Mouse (Mus musculus) E14TG2a.4 (cell line): Measurements from ENCODE around the gene Pef1.

ENCODE experiments used
- CTCF ChIP-seq: conservative IDR thresholded peaks from 2 replicates; pipeline ENCODE4 v1.5.1; 2014; ENCODE audit warnings: low read length
- NANOG ChIP-seq: IDR thresholded peaks from 2 replicates; pipeline ENCODE4 v1.6.1; 2014; ENCODE audit warnings: borderline replicate concordance, low read length, mixed read lengths

DNA sequence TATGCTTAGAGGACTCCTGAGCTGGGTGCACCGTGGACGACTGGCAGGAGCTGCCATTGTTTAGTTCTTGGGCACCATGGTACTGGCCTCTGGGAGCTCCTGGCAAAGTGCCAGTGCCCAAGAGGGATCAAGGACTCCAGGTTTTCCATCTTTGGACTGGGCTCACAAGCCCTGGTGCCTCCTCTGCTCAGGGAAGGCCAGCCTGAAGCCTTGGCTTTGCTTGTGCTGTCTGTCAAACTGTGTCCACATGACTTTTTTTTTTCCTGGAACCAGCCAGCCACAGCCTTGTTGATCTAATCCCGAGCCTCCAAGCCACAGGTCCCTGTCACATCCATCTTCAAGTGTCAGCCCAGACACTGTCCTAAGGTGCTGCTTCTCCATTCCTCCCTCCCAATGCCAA, 39.4 kb downstream of the Pef1 start:
- TF ChIP-seq CTCF: no peak
- TF ChIP-seq NANOG: no peak
